Comparison of ENCODE assay signal across 8 mouse cellular contexts in the genomic region with DNA sequence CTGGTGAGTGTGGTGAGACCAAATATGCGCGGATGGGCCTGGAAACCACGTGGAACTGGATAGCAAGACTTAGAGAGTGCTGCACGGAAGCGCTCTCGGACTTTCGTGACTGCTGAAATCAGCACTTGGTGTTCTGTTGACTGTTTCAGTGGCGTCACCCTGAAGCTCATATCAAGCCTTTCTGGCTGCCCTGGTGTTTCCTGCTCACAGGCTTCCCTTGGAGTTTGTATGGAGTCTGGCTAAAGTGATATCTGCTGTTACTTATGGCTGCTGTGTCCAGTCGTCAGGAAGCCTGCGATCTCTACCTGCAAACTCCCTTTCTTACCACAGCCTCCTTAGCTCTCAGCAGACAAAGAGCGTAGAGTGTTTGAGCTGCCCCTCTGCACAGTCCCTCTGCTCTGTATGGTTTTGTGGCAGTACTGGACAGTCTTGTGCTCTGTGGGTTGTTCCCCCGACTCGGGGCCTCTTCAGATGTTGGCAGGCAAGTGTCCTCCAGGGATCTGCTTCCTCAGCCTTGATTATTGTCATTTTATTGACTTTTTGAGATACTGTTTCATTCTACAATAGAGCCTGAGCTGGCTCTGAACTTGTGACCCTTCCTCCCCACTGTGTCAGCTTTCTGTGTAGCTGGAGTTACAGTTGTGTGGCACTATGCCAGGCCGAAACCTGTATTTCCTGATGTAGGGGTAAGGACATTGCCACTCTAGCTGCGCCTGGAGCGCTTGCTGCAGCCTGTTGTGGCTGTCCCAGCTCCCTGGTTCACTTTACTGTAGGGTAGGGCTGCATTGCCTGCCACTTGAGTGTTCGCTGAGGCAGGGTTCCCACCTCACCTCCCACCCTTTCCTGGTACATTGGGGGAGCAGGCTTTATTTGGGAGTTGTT. TPM values are rescaled to one million over a fixed set of nuclear protein-coding genes. Genes with fewer than 3 reads are reported as not detected.
DNase-seq lines count a peak whose midpoint lies in the region; ATAC-seq and TF ChIP-seq lines count a peak whose summit lies in the region.

No protein-coding gene starts in this region.

- H3K36me3 ChIP-seq in neural tube, embryonic 11.5 days (ENCODE audit: control insufficient read depth, insufficient read depth, low read length): no peaks in the 10 kb centered on the region

- no peak for TF ChIP-seq POLR2A in lung, adult 2 months (IDR thresholded peaks at IDR 0.05; ENCODE audit: borderline replicate concordance, extremely low read depth, low read depth, low read length)

- H3K4me1 ChIP-seq in neural tube, embryonic 11.5 days (ENCODE audit: control insufficient read depth, insufficient read depth, low read length): peaks cover 23% of the 10 kb centered on the region
- H3K4me1 ChIP-seq in lung, adult 2 months (ENCODE audit: control insufficient read depth, insufficient read depth, low read length): peaks cover 26% of the 10 kb centered on the region

- H3K4me2 ChIP-seq in neural tube, embryonic 11.5 days (ENCODE audit: low read depth): no peak overlapping the region

- 78% methylated on average over 17 of the region's 17 CpGs for WGBS in neural tube, embryonic 11.5 days
- WGBS in lung, adult 2 months: 56% methylated on average over 17 of the region's 17 CpGs

- H3K27me3 ChIP-seq in neural tube, embryonic 11.5 days (ENCODE audit: control insufficient read depth, insufficient read depth, low read length): no peaks in the 10 kb centered on the region

- no peak for DNase-seq in neural tube, embryonic 11.5 days (ENCODE audit: low spot score)
- no peak for DNase-seq in neural tube, embryonic 10.5 days (ENCODE audit: extremely low spot score, low spot score)
- peak; percentile 54 for DNase-seq in kidney, adult 11 months
- DNase-seq in lung, adult 2 months: peak; percentile 57
- peak; percentile 84 to 89 for DNase-seq in urinary bladder, postnatal 36 days (ENCODE audit: low spot score in 2 of 2)
- DNase-seq in layer of hippocampus, adult 11-12 months (ENCODE audit: low spot score): no peak
- DNase-seq in layer of hippocampus, adult 8-10 months (ENCODE audit: low spot score in 2 of 2): no peak
- no peak for DNase-seq in right cerebral cortex, postnatal 14 days

- peak overlapping the region; percentile 29; the same call in 1 of the 2 replicates for H3K27ac ChIP-seq in neural tube, embryonic 11.5 days (ENCODE audit: low read depth, low read length)

- no peak overlapping the region for H3K4me3 ChIP-seq in neural tube, embryonic 11.5 days (ENCODE audit: low read depth, low read length)
- H3K4me3 ChIP-seq in lung, adult 2 months (replicated peaks; ENCODE audit: extremely low read depth, low read depth, low read length): no peak overlapping the region

- no peak for TF ChIP-seq CTCF in lung, adult 2 months (IDR thresholded peaks at IDR 0.05; ENCODE audit: insufficient read depth, low read length)

- no peak overlapping the region for H3K9ac ChIP-seq in neural tube, embryonic 11.5 days (ENCODE audit: low read length)

- ATAC-seq in neural tube, embryonic 11.5 days (ENCODE audit: insufficient read depth, low FRiP score, low TSS enrichment): no peak

- H3K9me3 ChIP-seq in neural tube, embryonic 11.5 days (ENCODE audit: control insufficient read depth, low read length): no peaks in the 10 kb centered on the region

RNA-seq across cellular contexts. Expression of a gene that starts 46.9 kb away (rescaled TPM):
- 66.5 and 71.1 TPM in 2 replicates for polyA plus RNA-seq in neural tube, embryonic 11.5 days (2014; fragmentation: Nextera tagmentation; extraction: Ambion mirVana)
- polyA plus RNA-seq in lung, adult 2 months (2012; rRNA removed): 50.9 and 56.2 TPM in 2 replicates
- 100 to 1,000 TPM; 103 to 127 (median 110) TPM for total RNA-seq in layer of hippocampus, adult 8-10 months (2022)

Comparison
In these comparisons a context has a peak if more than half of its experiments do, and no peak if none do; other contexts are left out.
1. DNase-seq: peak in kidney, adult 11 months (single experiment), lung, adult 2 months (single experiment) and urinary bladder, postnatal 36 days (2 of 2); none in neural tube, embryonic 11.5 days (single experiment), neural tube, embryonic 10.5 days (single experiment), layer of hippocampus, adult 11-12 months (single experiment), layer of hippocampus, adult 8-10 months (0 of 2) and right cerebral cortex, postnatal 14 days (single experiment).